Mouse (Mus musculus): ENCODE results near the gene Olfr1087.
"Not testable (repeated sequence)": the region's sequence is repeated elsewhere in the genome, so short reads cannot be mapped to it uniquely, and the experiment has no call there.

The Olfr1087 gene

DNA sequence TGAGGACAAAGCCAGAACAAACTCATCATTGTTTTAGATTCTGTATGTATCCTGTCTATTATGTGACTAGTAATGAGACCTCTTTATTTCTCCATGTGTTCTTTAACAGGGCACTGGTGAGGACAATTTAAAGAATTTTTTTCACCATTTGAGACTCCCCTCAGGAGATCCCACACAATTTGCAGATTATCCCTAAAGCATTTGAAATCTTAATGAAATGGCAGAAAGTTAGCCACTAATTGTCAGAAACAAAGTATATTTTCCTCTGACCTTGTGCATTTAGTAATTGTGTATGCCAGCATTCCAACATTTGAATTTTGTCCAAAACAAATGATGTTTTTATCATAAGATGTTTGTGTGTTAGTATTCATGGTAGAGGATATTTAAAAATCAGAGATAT lies at the start of gene Olfr1087:
Gene Olfr1087 (minus strand): TSS at position 101 of the 400 bp plus-strand sequence.
- in situ Hi-C loops (cut with MboI; ENCODE audit: unreplicated experiment in 2 of 2): no loop called here

DNA sequence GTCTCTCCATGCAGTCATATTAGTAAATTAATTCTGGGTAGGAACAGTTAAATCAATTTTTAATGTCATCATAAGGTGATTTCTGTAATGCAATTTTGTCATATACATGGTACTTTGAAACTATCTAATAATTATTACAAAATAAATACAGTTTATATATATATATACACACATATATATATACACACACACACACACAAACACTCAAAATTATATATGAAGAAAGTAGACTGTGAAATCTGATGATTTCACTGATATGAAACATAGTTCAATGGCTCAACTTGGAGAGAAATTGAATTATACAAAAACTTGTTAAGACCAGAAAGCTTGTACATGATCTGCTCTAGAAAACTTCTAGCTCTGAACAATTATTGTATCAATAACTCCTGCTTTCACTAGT lies 35.4 kb upstream of the Olfr1087 start, which contains the start of gene Olfr1089:
Gene Olfr1089 (minus strand): TSS at position 101 of the 400 bp plus-strand sequence.
- in situ Hi-C loops (cut with MboI; ENCODE audit: unreplicated experiment in 2 of 2): no loop called here

DNA sequence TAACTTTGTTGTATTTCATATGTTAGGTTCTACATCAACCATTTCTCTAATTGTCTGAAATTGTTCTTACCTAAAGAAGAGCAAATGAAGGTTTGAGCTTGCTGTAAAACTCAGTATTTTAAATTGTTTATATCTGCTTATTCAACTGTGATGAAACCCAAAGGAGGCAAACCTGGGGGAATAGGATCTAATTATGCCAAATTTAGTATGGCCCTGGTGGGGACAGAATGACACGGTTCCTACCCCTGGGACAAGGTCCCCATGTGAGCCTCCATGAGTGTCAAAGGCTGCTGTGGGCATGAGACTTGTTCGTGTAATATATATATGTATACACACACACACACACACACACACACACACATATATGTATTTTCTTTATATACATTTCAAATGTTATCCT lies 18.2 kb downstream of the Olfr1087 start, which contains the start of gene Olfr1086:
Gene Olfr1086 (minus strand): TSS at position 101 of the 400 bp plus-strand sequence.
- in situ Hi-C loops (cut with MboI; ENCODE audit: unreplicated experiment in 2 of 2): no loop called here

DNA sequence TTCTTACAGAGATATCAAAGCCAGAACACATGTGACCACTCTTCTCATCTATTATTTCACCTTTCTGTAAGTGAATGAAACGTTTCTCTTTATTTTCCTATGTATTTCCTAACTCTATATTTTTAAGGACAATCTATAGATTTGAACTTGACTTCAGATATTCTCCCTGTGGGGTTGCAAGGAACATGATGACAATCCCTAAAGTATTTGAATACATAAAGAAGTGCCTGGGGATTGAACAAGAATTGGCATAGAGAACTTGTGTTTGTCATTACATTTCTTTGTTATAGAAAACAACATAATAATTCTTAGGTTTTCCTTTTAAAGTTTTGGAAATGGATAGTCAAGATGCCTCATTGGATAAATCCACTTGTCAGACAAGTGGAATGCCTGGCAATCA lies 36.3 kb downstream of the Olfr1087 start, which contains the start of gene Olfr1085:
Gene Olfr1085 (minus strand): TSS at position 101 of the 400 bp plus-strand sequence.
- in situ Hi-C loops (cut with MboI; ENCODE audit: unreplicated experiment in 2 of 2): no loop called here

DNA sequence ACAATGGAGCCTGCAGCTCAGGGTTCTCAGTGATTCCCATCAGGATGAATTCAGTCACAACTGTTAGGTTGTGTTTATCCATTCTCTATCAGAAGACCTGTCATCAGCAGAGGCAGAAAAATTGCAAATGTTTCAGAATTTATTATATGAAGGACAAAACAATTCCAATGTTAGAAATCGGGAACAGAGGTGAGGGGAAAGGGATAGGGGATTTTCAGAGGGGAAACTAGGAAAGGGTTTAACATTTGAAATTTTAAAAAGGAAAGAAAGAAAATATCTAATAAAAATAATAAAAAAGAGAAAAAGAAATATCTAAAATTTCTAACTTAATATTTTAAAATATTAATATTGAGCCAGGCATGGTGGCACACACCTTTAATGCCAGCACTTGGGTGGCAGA lies 58.6 kb downstream of the Olfr1087 start, which contains the start of gene Olfr1084:
Gene Olfr1084 (minus strand): TSS at position 101 of the 400 bp plus-strand sequence.
- in situ Hi-C loops (cut with MboI; ENCODE audit: unreplicated experiment in 2 of 2): not testable (repeated sequence)
